Mouse (Mus musculus) bone marrow, adult 2 months (tissue): Measurements from ENCODE around the gene Birc2. TPM values are rescaled to one million over a fixed set of nuclear protein-coding genes. Genes with fewer than 3 reads are reported as not detected.

Experiments used
- H3K27ac ChIP-seq: fragments of 200-500 bp; 2 replicates; pipeline ENCODE4 v1.5.1; 2012; ENCODE audit warnings: low read depth, mild to moderate bottlenecking, control low read depth, inconsistent platforms, low read length; ENCODE audit not compliant: control insufficient read depth, poor library complexity, insufficient read depth
- H3K4me1 ChIP-seq: fragments of 200-500 bp; 2 replicates; pipeline ENCODE4 v1.6.1; 2011; ENCODE audit warnings: low read length; ENCODE audit not compliant: control insufficient read depth, insufficient read depth
- H3K4me3 ChIP-seq: fragments of 200-500 bp; replicated peaks from 2 replicates; pipeline ENCODE3; 2011; ENCODE audit warnings: mild to moderate bottlenecking, low read depth, low read length, control low read depth; ENCODE audit not compliant: control insufficient read depth
- CTCF ChIP-seq: fragments of 200-500 bp; IDR thresholded peaks from 2 replicates; pipeline ENCODE4 v1.5.1; 2011; ENCODE audit warnings: low read length, control low read depth; ENCODE audit not compliant: control insufficient read depth, insufficient read depth
- POLR2A ChIP-seq: fragments of 200-500 bp; IDR thresholded peaks from 2 replicates; pipeline ENCODE4 v1.6.1; 2011; ENCODE audit warnings: low read depth, mild to moderate bottlenecking, control low read depth, low read length, borderline replicate concordance; ENCODE audit not compliant: control insufficient read depth
- WGBS: fragments of 180-500 bp; shearing (Covaris S2); methylation state at CpG from one replicate; pipeline ENCODE4 v1.1.7; 2018; 5-methylcytosine and 5-hydroxymethylcytosine counted together
- polyA plus RNA-seq: library from polyadenylated mRNA; stranded (reverse); fragments of >200 nt; gene quantifications from 2 replicates; pipeline ENCODE4 v1.2.4, GENCODE M21; 2011; ENCODE audit warnings: low replicate concordance; ENCODE audit not compliant: missing spikeins, insufficient read depth, insufficient read length

Gene Birc2
- polyA plus RNA-seq, 1 experiment, result 41.1 TPM

- no peak for TF ChIP-seq POLR2A
- TF ChIP-seq CTCF, result no peak
- H3K4me1 ChIP-seq, result no peaks in the 10 kb centered on the region
- WGBS, result 89% methylated on average over 3 of the region's 3 CpGs
- no peak overlapping the region for H3K27ac ChIP-seq
- H3K4me3 ChIP-seq, result no peak overlapping the region
Measured at GRCm38 (mm10) chr9:7798555-7798954, 38.3 kb downstream of the Birc2 start.

GRCm38 (mm10) chr9:7797542-7797941 is 39.3 kb downstream of the Birc2 start:
- WGBS, result 84% methylated on average over 2 of the region's 2 CpGs
- Histone ChIP-seq H3K4me3 (no peak overlapping the region), H3K27ac (no peak overlapping the region), H3K4me1 (no peaks in the 10 kb centered on the region)
- TF ChIP-seq CTCF (no peak), POLR2A (no peak)

GRCm38 (mm10) chr9:7796129-7796864 is 40.6 kb downstream of the Birc2 start:
- H3K27ac ChIP-seq, result no peak overlapping the region
- no peak overlapping the region for H3K4me3 ChIP-seq
- no peak for TF ChIP-seq CTCF
- WGBS, result 76% methylated on average over 6 of the region's 6 CpGs
- no peaks in the 10 kb centered on the region; the same call in 1 of the 2 replicates for H3K4me1 ChIP-seq

GRCm38 (mm10) chr9:7795581-7795980 is 41.3 kb downstream of the Birc2 start:
- no peak overlapping the region for H3K27ac ChIP-seq
- TF ChIP-seq POLR2A, result no peak
- no peak for TF ChIP-seq CTCF
- no peaks in the 10 kb centered on the region; the same call in none of the 2 replicates for H3K4me1 ChIP-seq
- no peak overlapping the region for H3K4me3 ChIP-seq

GRCm38 (mm10) chr9:7793561-7793960 is 43.3 kb downstream of the Birc2 start:
- WGBS, result 89% methylated on average over 2 of the region's 2 CpGs
- H3K4me3 ChIP-seq, result no peak overlapping the region
- no peak for TF ChIP-seq CTCF
- TF ChIP-seq POLR2A, result no peak
- no peak overlapping the region for H3K27ac ChIP-seq
- H3K4me1 ChIP-seq, result no peaks in the 10 kb centered on the region; the same call in none of the 2 replicates

- 63% methylated on average over 11 of the region's 11 CpGs for WGBS
- no peak for TF ChIP-seq POLR2A
- TF ChIP-seq CTCF, result no peak
- no peak overlapping the region for H3K4me3 ChIP-seq
- H3K27ac ChIP-seq, result peak overlapping the region; percentile 23; the same call in 1 of the 2 replicates
- H3K4me1 ChIP-seq, result peaks cover 5% of the 10 kb centered on the region
Measured at GRCm38 (mm10) chr9:7790580-7791084, 46.2 kb downstream of the Birc2 start.

GRCm38 (mm10) chr9:7789764-7790575 is 46.9 kb downstream of the Birc2 start:
- Histone ChIP-seq H3K4me3 (no peak overlapping the region), H3K4me1 (peaks cover 9% of the 10 kb centered on the region), H3K27ac (0 out of 2 replicates have a peak overlapping the region, but pooled peaks have one; percentile 23)
- WGBS, result 73% methylated on average over 8 of the region's 8 CpGs
- no peak for TF ChIP-seq CTCF
- no peak for TF ChIP-seq POLR2A

- TF ChIP-seq CTCF, result no peak
- TF ChIP-seq POLR2A, result no peak
- no peak overlapping the region for H3K27ac ChIP-seq
- H3K4me3 ChIP-seq, result no peak overlapping the region
- H3K4me1 ChIP-seq, result peaks cover 9% of the 10 kb centered on the region
- 78% methylated on average over 6 of the region's 6 CpGs for WGBS
Measured at GRCm38 (mm10) chr9:7788411-7788810, 48.5 kb downstream of the Birc2 start.
